Mouse (Mus musculus) adipose tissue, adult 10 weeks (tissue): Measurements from ENCODE around the gene Spaca9. TPM values are rescaled to one million over a fixed set of nuclear protein-coding genes. Genes with fewer than 3 reads are reported as not detected.

ENCODE experiments used
- polyA plus RNA-seq: library from polyadenylated mRNA; stranded (reverse); fragments of 350-450 nt; fragmentation: Illumina TruSeq; extraction: RNeasy Lipid Tissue Mini Kit (QIAGEN cat#74804); gene quantifications from one replicate; pipeline ENCODE4 v1.2.3, GENCODE M21; 2014; ENCODE audit warnings: low read depth, low replicate concordance

Spaca9 gene
- polyA plus RNA-seq = 20.4 TPM

GRCm38 (mm10) chr2:28699361-28700335, at the start of gene Spaca9, which contains the start of gene Ak8:
Gene Spaca9, minus strand, starts transcription at chr2:28699727.
Gene Ak8, plus strand, starts transcription at chr2:28700164.

Other genes starting within 250 kb of the Spaca9 start
- 6.0 TPM for gene 1700007K13Rik, start 233.4 kb downstream of the Spaca9 start, polyA plus RNA-seq
- 22.5 TPM for gene Mrps2, start 231.7 kb downstream of the Spaca9 start, polyA plus RNA-seq
- 3.9 TPM for gene Gbgt1, start 202.8 kb downstream of the Spaca9 start, polyA plus RNA-seq
- 1.3 TPM for gene Gm10134, start 193.6 kb downstream of the Spaca9 start, polyA plus RNA-seq
- 52.8 TPM for gene Ralgds, start 186.6 kb downstream of the Spaca9 start, polyA plus RNA-seq
- 0.63 TPM for gene Cel, start 136.3 kb downstream of the Spaca9 start, polyA plus RNA-seq
- gene Gtf3c5, start 116.0 kb downstream of the Spaca9 start, polyA plus RNA-seq = 14.5 TPM
- gene Gfi1b, start 77.7 kb downstream of the Spaca9 start, polyA plus RNA-seq = 2.0 TPM
- gene Tsc1, start 58.5 kb downstream of the Spaca9 start, polyA plus RNA-seq = 26.4 TPM
- 9.2 TPM for gene Ak8, start 437 bp upstream of the Spaca9 start, polyA plus RNA-seq
- 10.6 TPM for gene Gtf3c4, start 140.6 kb upstream of the Spaca9 start, polyA plus RNA-seq
- gene Ddx31, start 140.7 kb upstream of the Spaca9 start, polyA plus RNA-seq = 3.9 TPM
- gene Barhl1, start 216.9 kb upstream of the Spaca9 start, polyA plus RNA-seq = 0.11 TPM